Mouse (Mus musculus) CD4-positive helper T cell, adult 2 months (primary cell): Measurements from ENCODE around the gene Dock11.

Source experiments
- DNase-seq: peaks from one replicate; pipeline ENCODE4 v3.0.0-alpha.2; 2012; ENCODE audit warnings: low read depth, missing footprints, low spot score

Dock11 gene

GRCm38 (mm10) chrX:35950135-35950534 is 61.5 kb downstream of the Dock11 start:
- no peak for DNase-seq

GRCm38 (mm10) chrX:35951945-35952344 is 63.3 kb downstream of the Dock11 start:
- DNase-seq, result no peak

- DNase-seq, result no peak
Observed at GRCm38 (mm10) chrX:35952521-35953095, 64.0 kb downstream of the Dock11 start.

GRCm38 (mm10) chrX:35956236-35956635 is 67.6 kb downstream of the Dock11 start:
- no peak for DNase-seq

- DNase-seq, result no peak
Observed at GRCm38 (mm10) chrX:35963087-35963486, 74.5 kb downstream of the Dock11 start.

- no peak for DNase-seq
Observed at GRCm38 (mm10) chrX:35969276-35969675, 80.6 kb downstream of the Dock11 start.

GRCm38 (mm10) chrX:35976657-35977056 is 88.0 kb downstream of the Dock11 start:
- DNase-seq, result no peak

GRCm38 (mm10) chrX:35987981-35988380 is 99.3 kb downstream of the Dock11 start:
- DNase-seq, result no peak

GRCm38 (mm10) chrX:35990508-35991095 is 102.0 kb downstream of the Dock11 start:
- DNase-seq, result no peak

GRCm38 (mm10) chrX:35994226-35994625 is 105.6 kb downstream of the Dock11 start:
- no peak for DNase-seq

GRCm38 (mm10) chrX:35997004-35997403 is 108.4 kb downstream of the Dock11 start:
- peak; percentile 38 for DNase-seq

GRCm38 (mm10) chrX:35997793-35998419 is 109.3 kb downstream of the Dock11 start:
- no peak for DNase-seq

- no peak for DNase-seq
Observed at GRCm38 (mm10) chrX:36025651-36026050, 137.0 kb downstream of the Dock11 start.

- no peak for DNase-seq
Observed at GRCm38 (mm10) chrX:36031113-36031512, 142.5 kb downstream of the Dock11 start.

- no peak for DNase-seq
Observed at GRCm38 (mm10) chrX:36034045-36034444, 145.4 kb downstream of the Dock11 start.

GRCm38 (mm10) chrX:36045731-36046130 is 157.1 kb downstream of the Dock11 start:
- no peak for DNase-seq

GRCm38 (mm10) chrX:36047451-36047850 is 158.8 kb downstream of the Dock11 start:
- no peak for DNase-seq

GRCm38 (mm10) chrX:36050312-36050711 is 161.7 kb downstream of the Dock11 start:
- no peak for DNase-seq

- no peak for DNase-seq
Observed at GRCm38 (mm10) chrX:36073997-36074396, 185.4 kb downstream of the Dock11 start.

GRCm38 (mm10) chrX:36077164-36077563 is 188.5 kb downstream of the Dock11 start:
- DNase-seq, result no peak

- DNase-seq, result no peak
Observed at GRCm38 (mm10) chrX:36082917-36083316, 194.3 kb downstream of the Dock11 start.

GRCm38 (mm10) chrX:36088464-36089256 is 200.0 kb downstream of the Dock11 start:
- no peak for DNase-seq
